Mouse (Mus musculus) lung, postnatal 4 days (tissue): ENCODE data around the gene Sdhb.

Source experiments
- DNase-seq, 2 experiments: peaks; one replicate each; pipeline ENCODE4 v3.0.0; 2021

The Sdhb gene

GRCm38 (mm10) chr4:140981605-140982004, 20.6 kb downstream of the Sdhb start:
- no peak for DNase-seq

- no peak for DNase-seq
These were observed 21.8 kb downstream of the Sdhb start for GRCm38 (mm10) chr4:140982808-140983207.

- DNase-seq, result peak; percentile 77 to 86
These were observed 22.4 kb downstream of the Sdhb start for GRCm38 (mm10) chr4:140983442-140983841.

GRCm38 (mm10) chr4:140984544-140984943, 23.5 kb downstream of the Sdhb start:
- no peak for DNase-seq

- DNase-seq, result no peak
These were observed 25.2 kb downstream of the Sdhb start for GRCm38 (mm10) chr4:140986024-140986710.

GRCm38 (mm10) chr4:140986711-140987395, 25.9 kb downstream of the Sdhb start, which contains the start of gene Atp13a2:
Atp13a2 (plus strand) TSS chr4:140986873.
- DNase-seq, result peak; percentile 92 to 93

- DNase-seq, result no peak
These were observed 26.5 kb downstream of the Sdhb start for GRCm38 (mm10) chr4:140987476-140987875.

GRCm38 (mm10) chr4:140988706-140989290, 27.8 kb downstream of the Sdhb start:
- peak in 1 of 2 experiments; percentile 60 for DNase-seq

- DNase-seq, result no peak
These were observed 28.4 kb downstream of the Sdhb start for GRCm38 (mm10) chr4:140989447-140989846.

- DNase-seq, result no peak
These were observed 31.2 kb downstream of the Sdhb start for GRCm38 (mm10) chr4:140992215-140992614.

GRCm38 (mm10) chr4:140993846-140994245, 32.8 kb downstream of the Sdhb start:
- no peak for DNase-seq

GRCm38 (mm10) chr4:140995811-140996210, 34.8 kb downstream of the Sdhb start:
- DNase-seq, result no peak

GRCm38 (mm10) chr4:140996812-140997211, 35.8 kb downstream of the Sdhb start:
- DNase-seq, result no peak

GRCm38 (mm10) chr4:141005983-141006382, 45.0 kb downstream of the Sdhb start:
- peak in 1 of 2 experiments; percentile 51 for DNase-seq

- peak; percentile 81 to 90 for DNase-seq
These were observed 47.0 kb downstream of the Sdhb start for GRCm38 (mm10) chr4:141008028-141008427.

- no peak for DNase-seq
These were observed 49.1 kb downstream of the Sdhb start, which contains the start of gene Mfap2 for GRCm38 (mm10) chr4:141010118-141010517. Mfap2 (plus strand) TSS chr4:141010418.

- DNase-seq, result peak; percentile 67 to 78
These were observed 49.5 kb downstream of the Sdhb start for GRCm38 (mm10) chr4:141010526-141010925.

GRCm38 (mm10) chr4:141010941-141011429, 50.0 kb downstream of the Sdhb start:
- peak; percentile 58 to 78 for DNase-seq

- peak in 1 of 2 experiments; percentile 48 for DNase-seq
These were observed 50.7 kb downstream of the Sdhb start for GRCm38 (mm10) chr4:141011556-141012328.

GRCm38 (mm10) chr4:141012558-141012957, 51.6 kb downstream of the Sdhb start:
- DNase-seq, result peak in 1 of 2 experiments; percentile 37

GRCm38 (mm10) chr4:141014114-141014513, 53.1 kb downstream of the Sdhb start:
- DNase-seq, result no peak

GRCm38 (mm10) chr4:141014856-141015255, 53.9 kb downstream of the Sdhb start:
- no peak for DNase-seq

- DNase-seq, result peak in 1 of 2 experiments; percentile 52
These were observed 54.4 kb downstream of the Sdhb start for GRCm38 (mm10) chr4:141015356-141015755.
